Mouse (Mus musculus) CD8-positive naive resting alpha-beta T cell, adult 2 months (primary cell): Measurements from ENCODE around the gene Slc7a5.
A peak's percentile ranks its signal among the peaks of the same experiment; 100 is the strongest.

ENCODE experiments used
- DNase-seq, 2 experiments: peaks; one replicate each; pipeline ENCODE4 v3.0.0; 2022; ENCODE audit warnings: low read depth in 2 of 2, low spot score in 2 of 2

The Slc7a5 gene

GRCm38 (mm10) chr8:121908378-121909147 is 1.1 kb upstream of the Slc7a5 start:
- no peak for DNase-seq

GRCm38 (mm10) chr8:121906542-121907512 is 667 bp downstream of the Slc7a5 start:
- DNase-seq: peak; percentile 12 to 26

GRCm38 (mm10) chr8:121905864-121906263 is 1.6 kb downstream of the Slc7a5 start:
- DNase-seq: no peak

GRCm38 (mm10) chr8:121905420-121905819 is 2.1 kb downstream of the Slc7a5 start:
- DNase-seq: no peak

GRCm38 (mm10) chr8:121904999-121905398 is 2.5 kb downstream of the Slc7a5 start:
- DNase-seq: no peak

- no peak for DNase-seq
Measured at GRCm38 (mm10) chr8:121903977-121904376, 3.5 kb downstream of the Slc7a5 start.

- no peak for DNase-seq
Measured at GRCm38 (mm10) chr8:121901498-121902236, 5.8 kb downstream of the Slc7a5 start.

GRCm38 (mm10) chr8:121899180-121900044 is 8.1 kb downstream of the Slc7a5 start:
- DNase-seq: no peak

GRCm38 (mm10) chr8:121898401-121898931 is 9.0 kb downstream of the Slc7a5 start:
- DNase-seq: no peak

- DNase-seq: no peak
Measured at GRCm38 (mm10) chr8:121897871-121898381, 9.6 kb downstream of the Slc7a5 start.

GRCm38 (mm10) chr8:121897205-121897604 is 10.3 kb downstream of the Slc7a5 start:
- DNase-seq: no peak

GRCm38 (mm10) chr8:121896476-121897145 is 10.9 kb downstream of the Slc7a5 start:
- no peak for DNase-seq

GRCm38 (mm10) chr8:121895910-121896309 is 11.6 kb downstream of the Slc7a5 start:
- DNase-seq: no peak

- no peak for DNase-seq
Measured at GRCm38 (mm10) chr8:121892875-121893274, 14.6 kb downstream of the Slc7a5 start.

GRCm38 (mm10) chr8:121889810-121890785 is 17.4 kb downstream of the Slc7a5 start:
- no peak for DNase-seq

- no peak for DNase-seq
Measured at GRCm38 (mm10) chr8:121889317-121889716, 18.2 kb downstream of the Slc7a5 start.

GRCm38 (mm10) chr8:121887547-121887946 is 19.9 kb downstream of the Slc7a5 start:
- DNase-seq: no peak

GRCm38 (mm10) chr8:121885433-121885832 is 22.1 kb downstream of the Slc7a5 start:
- no peak for DNase-seq
